Mouse (Mus musculus) olfactory bulb, adult 2 months (tissue): Measurements from ENCODE around the gene Tmprss11e.

Experiments used
- CTCF ChIP-seq: fragments of 200-500 bp; IDR thresholded peaks from 2 replicates; pipeline ENCODE4 v1.5.1; 2012; ENCODE audit warnings: low read depth, mild to moderate bottlenecking, low read length, moderate library complexity; ENCODE audit not compliant: insufficient read depth
- POLR2A ChIP-seq: fragments of 200-500 bp; IDR thresholded peaks from 2 replicates; pipeline ENCODE4 v1.6.1; 2012; ENCODE audit warnings: mild to moderate bottlenecking, low read depth, low read length, moderate library complexity; ENCODE audit not compliant: insufficient read depth

DNA sequence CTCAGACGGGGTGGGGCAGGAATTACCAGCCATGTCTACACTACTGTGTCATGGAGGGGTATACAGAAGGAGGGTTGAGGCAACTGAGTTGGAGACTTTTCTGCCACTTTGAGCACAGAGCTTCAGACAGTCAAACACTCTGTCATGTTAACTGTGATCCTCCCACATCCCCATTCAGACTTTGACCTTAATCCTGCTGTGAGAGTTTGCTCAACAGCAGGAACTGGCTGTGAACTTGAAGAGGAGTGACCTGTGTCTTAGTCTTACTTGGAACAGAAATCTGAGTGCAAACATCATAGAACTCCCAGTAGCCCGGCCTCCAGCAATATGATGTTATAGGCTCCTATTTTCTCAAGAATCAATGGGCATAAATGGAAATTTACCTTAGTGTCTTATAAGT, 9.8 kb downstream of the Tmprss11e start:
- TF ChIP-seq POLR2A (no peak), CTCF (no peak)
